Mouse (Mus musculus) kidney, embryonic 14.5 days (tissue): ENCODE data around the gene Tanc1. TPM values are rescaled to one million over a fixed set of nuclear protein-coding genes. Genes with fewer than 3 reads are reported as not detected.

Experiments used
- ATAC-seq: fragments of 200-750 bp; cut with Nextera tagmentation; 2 replicates; pipeline ENCODE4 v1.8.0; 2017; ENCODE audit warnings: moderate number of reproducible peaks, mild to moderate bottlenecking, moderate TSS enrichment, moderate library complexity; ENCODE audit not compliant: low FRiP score, low TSS enrichment
- H3K27ac ChIP-seq: fragments of 300-500 bp; sonication (generic); 2 replicates; pipeline ENCODE4 v1.5.1; 2014; ENCODE audit warnings: low read depth, mild to moderate bottlenecking, low read length, moderate library complexity, mixed read lengths
- H3K27me3 ChIP-seq: fragments of 300-500 bp; sonication (generic); 2 replicates; pipeline ENCODE4 v1.6.1; 2014; ENCODE audit warnings: mild to moderate bottlenecking, low read length; ENCODE audit not compliant: control insufficient read depth, insufficient read depth
- H3K36me3 ChIP-seq: fragments of 300-500 bp; sonication (generic); 2 replicates; pipeline ENCODE4 v1.6.1; 2014; ENCODE audit warnings: low read length, mixed read lengths; ENCODE audit not compliant: control insufficient read depth, insufficient read depth
- H3K4me1 ChIP-seq: fragments of 300-500 bp; sonication (generic); 2 replicates; pipeline ENCODE4 v1.6.1; 2014; ENCODE audit warnings: low read length, mixed read lengths; ENCODE audit not compliant: control insufficient read depth, insufficient read depth
- H3K4me2 ChIP-seq: fragments of 300-500 bp; sonication (generic); replicated peaks from 2 replicates; pipeline ENCODE4 v1.6.1; 2014; ENCODE audit warnings: low read depth, mild to moderate bottlenecking, low read length
- H3K4me3 ChIP-seq: fragments of 300-500 bp; sonication (generic); 2 replicates; pipeline ENCODE4 v1.5.1; 2014; ENCODE audit warnings: mild to moderate bottlenecking, low read length
- H3K9ac ChIP-seq: fragments of 300-500 bp; sonication (generic); 2 replicates; pipeline ENCODE4 v1.6.1; 2014; ENCODE audit warnings: low read depth, mild to moderate bottlenecking, low read length, moderate library complexity
- H3K9me3 ChIP-seq: fragments of 300-500 bp; sonication (generic); 2 replicates; pipeline ENCODE4 v1.6.1; 2016; ENCODE audit warnings: low read length; ENCODE audit not compliant: control insufficient read depth
- WGBS: fragments of 180-500 bp; shearing (Covaris S2); extraction: QIAGEN DNeasy Blood & Tissue Kit; methylation state at CpG from one replicate; pipeline ENCODE4 v1.1.7; 2014; 5-methylcytosine and 5-hydroxymethylcytosine counted together
- polyA plus RNA-seq: library from polyadenylated mRNA; unstranded; fragments of >200 nt; fragmentation: Nextera tagmentation; extraction: Ambion mirVana; gene quantifications from 2 replicates; pipeline ENCODE4 v1.2.1, GENCODE M21; 2014

Tanc1 gene
- polyA plus RNA-seq, 1 experiment from 2014 or later = 43.8 TPM

DNA sequence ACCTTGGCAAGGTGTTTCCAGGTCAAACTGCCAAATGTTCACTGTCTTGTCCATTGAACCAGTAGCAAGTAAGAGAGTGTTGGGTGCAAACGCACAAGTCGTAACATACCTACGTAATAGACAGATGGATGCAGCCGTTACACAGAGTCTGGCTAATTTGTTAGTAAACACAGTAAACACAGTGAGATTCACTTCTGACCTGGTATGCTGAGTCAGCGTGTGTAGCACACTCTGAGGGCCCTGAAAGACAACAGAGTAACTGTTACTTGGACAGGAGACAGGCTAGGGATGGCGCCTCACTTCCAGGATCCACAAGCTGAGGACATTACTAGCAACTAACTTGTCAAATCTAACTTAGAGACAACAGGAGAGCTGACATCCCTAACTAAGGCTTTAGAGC lies 250.8 kb downstream of the Tanc1 start:
- Histone ChIP-seq H3K9ac (no peak overlapping the region), H3K4me2 (no peak overlapping the region), H3K4me1 (no peaks in the 10 kb centered on the region), H3K9me3 (no peaks in the 10 kb centered on the region), H3K27ac (no peak overlapping the region), H3K36me3 (0 out of 2 replicates have a peak, but pooled peaks cover 6% of the 10 kb centered on the region), H3K4me3 (no peak overlapping the region), H3K27me3 (no peaks in the 10 kb centered on the region)
- WGBS = 87% methylated on average over 6 of the region's 6 CpGs
- ATAC-seq = no peak

DNA sequence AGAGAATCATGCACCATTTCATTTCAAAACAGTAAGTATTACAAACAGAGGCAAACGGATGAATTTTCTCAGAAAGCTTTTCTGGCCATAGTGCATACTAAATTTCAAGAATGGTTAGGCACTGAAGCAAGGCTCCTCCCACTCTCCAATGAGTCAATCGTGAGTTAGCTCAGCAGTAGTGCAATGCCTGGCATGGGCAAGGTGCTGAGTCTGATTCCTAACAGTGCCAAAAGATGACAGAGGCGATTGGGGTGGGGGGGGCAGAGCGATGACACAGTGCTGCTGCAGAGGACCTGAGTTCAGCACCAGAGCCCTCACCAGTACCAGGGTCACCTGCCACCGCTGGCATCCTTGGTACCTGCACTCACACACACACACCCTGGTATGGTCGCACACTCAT lies 258.7 kb downstream of the Tanc1 start:
- Histone ChIP-seq H3K27ac (no peak overlapping the region), H3K9ac (no peak overlapping the region), H3K9me3 (no peaks in the 10 kb centered on the region), H3K36me3 (peaks cover 18% of the 10 kb centered on the region; the same call in 1 of the 2 replicates), H3K4me2 (no peak overlapping the region), H3K4me1 (no peaks in the 10 kb centered on the region), H3K27me3 (no peaks in the 10 kb centered on the region), H3K4me3 (no peak overlapping the region)
- no peak for ATAC-seq
- WGBS = 94% methylated on average over 6 of the region's 6 CpGs

DNA sequence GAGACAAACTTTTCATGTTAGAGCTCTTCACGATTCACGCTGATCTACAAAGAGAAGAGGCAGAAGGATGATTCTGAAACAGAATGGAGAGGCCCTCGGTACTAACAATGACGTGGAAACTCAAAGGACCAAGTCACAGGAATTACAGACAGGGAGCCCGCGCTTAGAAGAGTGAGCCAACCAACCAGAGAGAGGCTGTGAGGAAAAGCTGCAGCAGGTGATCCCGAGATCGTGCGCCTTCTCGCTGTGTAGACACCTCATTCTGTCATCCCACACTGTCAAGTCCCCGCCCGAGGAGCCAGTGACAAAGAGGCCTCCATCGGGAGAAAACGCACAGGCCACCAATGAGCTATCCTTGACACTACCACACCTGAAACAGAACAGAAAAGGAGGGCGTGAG lies 264.6 kb downstream of the Tanc1 start:
- H3K27me3 ChIP-seq = no peaks in the 10 kb centered on the region
- no peak overlapping the region for H3K4me2 ChIP-seq
- H3K27ac ChIP-seq = no peak overlapping the region
- no peak overlapping the region for H3K4me3 ChIP-seq
- ATAC-seq = no peak
- peaks cover 14% of the 10 kb centered on the region; the same call in 1 of the 2 replicates for H3K36me3 ChIP-seq
- no peak overlapping the region for H3K9ac ChIP-seq
- no peaks in the 10 kb centered on the region for H3K4me1 ChIP-seq
- H3K9me3 ChIP-seq = 0 out of 2 replicates have a peak, but pooled peaks cover 5% of the 10 kb centered on the region
- 89% methylated on average over 15 of the region's 15 CpGs for WGBS

DNA sequence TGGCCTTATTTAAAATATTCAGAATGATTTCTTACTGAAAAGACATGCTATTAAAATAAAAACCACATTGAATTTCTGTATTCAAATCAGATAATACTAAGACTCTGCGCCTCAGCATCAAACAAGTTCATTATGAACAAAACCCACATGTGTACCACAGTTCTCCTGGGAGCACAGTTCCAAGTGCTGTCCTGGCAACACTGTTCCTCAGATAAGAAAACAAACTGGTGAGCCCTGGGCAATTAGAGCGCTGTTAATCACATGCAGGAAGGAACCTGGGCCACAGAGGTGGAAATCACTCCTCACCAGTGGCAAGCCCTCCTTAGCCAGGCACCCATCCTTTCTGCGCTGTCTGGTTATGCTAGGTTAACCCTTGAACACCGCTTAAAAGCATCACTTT lies 265.5 kb downstream of the Tanc1 start:
- Histone ChIP-seq H3K4me2 (no peak overlapping the region), H3K27ac (no peak overlapping the region), H3K27me3 (no peaks in the 10 kb centered on the region), H3K9ac (no peak overlapping the region), H3K9me3 (0 out of 2 replicates have a peak, but pooled peaks cover 5% of the 10 kb centered on the region), H3K36me3 (peaks cover 8% of the 10 kb centered on the region; the same call in 1 of the 2 replicates), H3K4me3 (no peak overlapping the region), H3K4me1 (no peaks in the 10 kb centered on the region)
- ATAC-seq = no peak
- WGBS = 84% methylated on average over 4 of the region's 4 CpGs

DNA sequence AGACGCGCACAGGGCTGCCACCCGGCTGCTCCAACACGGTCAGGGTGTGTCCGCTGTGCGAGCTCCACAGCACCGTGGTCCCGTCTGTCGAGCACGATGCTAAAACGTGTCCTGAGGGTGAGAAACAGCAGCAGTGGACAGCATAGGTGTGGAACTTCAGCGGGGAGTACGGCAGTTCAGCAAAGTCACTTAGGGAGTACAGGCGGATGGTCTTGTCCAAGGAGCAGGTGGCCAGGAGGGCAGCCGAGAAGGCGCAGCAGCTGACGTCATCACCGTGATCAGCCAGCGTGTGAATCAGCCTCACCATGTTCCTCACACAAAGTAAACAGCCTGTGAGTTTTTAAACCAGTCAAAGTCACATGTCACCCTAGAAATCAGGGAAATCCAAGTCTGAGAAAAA lies 266.4 kb downstream of the Tanc1 start:
- H3K4me3 ChIP-seq = no peak overlapping the region
- H3K27ac ChIP-seq = no peak overlapping the region
- ATAC-seq = no peak
- H3K4me1 ChIP-seq = 0 out of 2 replicates have a peak, but pooled peaks cover 6% of the 10 kb centered on the region
- no peak overlapping the region for H3K9ac ChIP-seq
- WGBS = 73% methylated on average over 19 of the region's 19 CpGs
- no peaks in the 10 kb centered on the region for H3K36me3 ChIP-seq
- no peaks in the 10 kb centered on the region for H3K27me3 ChIP-seq
- 0 out of 2 replicates have a peak, but pooled peaks cover 5% of the 10 kb centered on the region for H3K9me3 ChIP-seq
- no peak overlapping the region for H3K4me2 ChIP-seq

DNA sequence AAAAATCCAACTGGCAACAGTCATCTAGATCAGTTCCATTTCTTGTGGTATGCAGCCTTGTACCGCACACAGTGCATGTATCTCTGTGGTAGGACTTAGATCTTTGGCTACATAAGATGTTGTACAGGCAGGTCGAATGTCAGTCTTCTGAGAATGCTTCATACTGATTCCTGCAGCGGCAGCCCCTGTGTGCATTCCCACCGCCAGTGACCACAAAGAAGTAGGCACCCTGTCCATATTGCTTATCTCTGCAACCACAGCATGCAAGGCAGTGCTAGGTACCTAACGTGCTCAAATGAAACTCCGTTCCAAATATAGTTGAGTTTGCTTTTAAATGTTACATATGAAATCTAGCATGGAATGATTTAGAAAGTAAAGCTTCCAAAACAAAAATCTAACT lies 269.6 kb downstream of the Tanc1 start:
- WGBS = 78% methylated on average over 6 of the region's 6 CpGs
- Histone ChIP-seq H3K4me3 (peak overlapping the region; percentile 83), H3K9ac (peak overlapping the region; percentile 76; the same call in 1 of the 2 replicates), H3K9me3 (0 out of 2 replicates have a peak, but pooled peaks cover 5% of the 10 kb centered on the region), H3K27ac (no peak overlapping the region), H3K4me2 (peak overlapping the region; percentile 68), H3K4me1 (0 out of 2 replicates have a peak, but pooled peaks cover 6% of the 10 kb centered on the region), H3K27me3 (no peaks in the 10 kb centered on the region), H3K36me3 (no peaks in the 10 kb centered on the region)
- no peak for ATAC-seq

DNA sequence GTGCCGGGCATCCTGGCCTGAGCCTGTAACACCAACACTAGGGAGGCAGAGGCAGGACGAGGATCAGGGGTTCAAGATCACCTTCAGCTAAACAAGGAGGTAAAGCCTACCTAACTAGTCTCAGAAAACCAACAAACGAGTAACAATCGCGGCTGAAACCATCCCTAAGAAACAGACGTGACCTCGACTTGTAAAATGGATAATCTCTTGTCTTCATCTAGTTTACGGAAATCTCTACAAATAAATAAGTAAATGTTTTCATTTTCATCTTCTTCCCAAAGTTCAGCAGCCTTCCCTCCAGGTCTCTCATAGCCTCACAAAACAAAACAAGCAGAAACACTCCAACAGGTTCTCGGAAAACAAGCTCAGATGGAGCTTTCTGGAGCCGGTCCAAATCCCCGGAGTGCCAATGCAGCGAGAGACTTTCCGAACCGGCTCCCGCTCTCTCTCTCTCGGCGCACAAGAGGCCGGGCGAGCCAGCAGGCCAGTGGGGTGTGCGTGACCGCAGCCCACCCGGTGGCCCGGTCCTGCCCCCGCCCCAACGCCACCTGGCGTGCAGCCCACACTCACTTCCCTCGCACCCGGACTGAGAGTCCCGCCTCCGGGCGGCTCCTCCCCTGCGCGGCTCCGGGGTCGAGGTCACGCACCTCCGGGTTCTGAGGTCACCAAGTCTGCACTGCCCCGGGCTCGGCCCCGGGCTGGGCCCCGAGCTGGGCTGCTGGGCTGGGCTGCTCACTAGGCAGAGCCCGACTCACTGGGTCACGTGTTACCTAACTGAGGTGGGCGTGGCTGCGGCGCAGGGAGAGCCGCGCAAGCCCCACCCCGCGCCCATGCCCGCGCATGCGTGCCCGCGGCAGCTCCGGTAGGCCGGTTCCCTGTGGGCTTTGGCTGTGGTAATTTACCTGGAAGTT lies 270.2 kb downstream of the Tanc1 start, which contains the start of gene Wdsub1:
Wdsub1 (minus strand) TSS at position 761 of the 911 bp plus-strand sequence.
- 0 out of 2 replicates have a peak, but pooled peaks cover 6% of the 10 kb centered on the region for H3K4me1 ChIP-seq
- WGBS = 5% methylated on average over 57 of the region's 57 CpGs
- peak within 1 kb of the TSS; percentile 68 for H3K4me2 ChIP-seq
- H3K36me3 ChIP-seq = no peaks in the 10 kb centered on the region
- H3K27ac ChIP-seq = peak within 1 kb of the TSS; percentile 51; the same call in 1 of the 2 replicates
- H3K9me3 ChIP-seq = 0 out of 2 replicates have a peak, but pooled peaks cover 5% of the 10 kb centered on the region
- peak; percentile 97 for ATAC-seq
- H3K27me3 ChIP-seq = no peaks in the 10 kb centered on the region
- H3K9ac ChIP-seq = peak within 1 kb of the TSS; percentile 76
- H3K4me3 ChIP-seq = peak within 1 kb of the TSS; percentile 83

DNA sequence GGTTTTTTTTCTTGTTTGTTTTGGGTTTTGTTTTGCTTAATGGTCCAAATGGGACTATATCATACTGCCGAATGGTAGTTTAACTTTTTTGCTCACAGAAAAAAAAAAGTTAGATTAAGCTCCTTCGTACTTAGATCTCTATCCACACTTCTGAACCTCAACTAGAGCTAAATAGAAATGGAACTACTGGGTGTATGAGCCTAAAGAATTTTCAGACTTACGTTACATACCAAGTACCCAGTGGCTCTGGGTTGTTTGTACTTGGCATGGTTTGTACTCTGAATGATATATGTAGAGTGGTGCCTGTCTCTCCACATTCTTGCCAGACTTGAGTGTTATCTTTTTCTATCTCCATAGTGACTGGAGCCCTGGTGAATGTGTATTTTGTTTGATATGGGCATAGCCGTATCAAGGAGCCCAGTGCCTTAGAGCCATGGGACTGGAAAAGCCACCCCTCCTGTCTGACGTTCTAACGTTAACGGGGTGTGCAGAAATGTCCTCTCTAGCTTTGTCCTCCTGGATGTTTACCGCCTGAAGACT lies 271.0 kb downstream of the Tanc1 start:
- no peak overlapping the region for H3K9ac ChIP-seq

More for the DNA sequence above, 271.0 kb downstream of the Tanc1 start:
- peak; percentile 15; the same call in 1 of the 2 replicates for ATAC-seq
- 72% methylated on average over 8 of the region's 8 CpGs for WGBS
- H3K27ac ChIP-seq = no peak overlapping the region; the same call in 1 of the 2 replicates
- 0 out of 2 replicates have a peak, but pooled peaks cover 6% of the 10 kb centered on the region for H3K4me1 ChIP-seq
- H3K27me3 ChIP-seq = no peaks in the 10 kb centered on the region
- no peaks in the 10 kb centered on the region for H3K36me3 ChIP-seq
- peak overlapping the region; percentile 83 for H3K4me3 ChIP-seq
- H3K4me2 ChIP-seq = peak overlapping the region; percentile 68
- 0 out of 2 replicates have a peak, but pooled peaks cover 5% of the 10 kb centered on the region for H3K9me3 ChIP-seq
